19 mouse cellular contexts compared by ENCODE assay signal in the genomic region with DNA sequence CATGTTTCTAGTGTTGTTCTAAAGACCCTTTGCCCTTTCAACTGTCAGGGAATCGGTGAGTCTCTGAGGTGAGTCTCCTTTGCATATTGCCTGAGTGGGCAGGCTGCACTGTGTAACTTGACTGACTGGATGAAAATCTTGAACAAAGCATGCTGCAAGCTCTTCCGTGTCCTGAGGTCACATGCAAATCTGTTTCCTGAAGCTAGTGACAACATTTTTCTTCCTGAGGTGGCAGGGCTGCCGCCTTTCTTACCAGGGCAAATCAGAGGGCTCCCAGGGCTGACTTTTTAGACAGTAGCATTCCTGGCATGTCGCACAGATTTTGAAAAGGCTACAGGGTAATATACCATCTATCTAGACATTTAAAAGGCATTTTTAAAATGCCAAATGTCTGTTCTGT.
"Had no signal": no experiment of that assay in that cellular context is flagged by ENCODE, and none has a peak within 500 bp of the region (broad histone marks: within the 10 kb centered on the region; RNA-seq: fewer than 3 reads in every experiment).

No protein-coding gene starts in this region.

- H3K9me3 ChIP-seq: liver, embryonic 13.5 days; neural tube, embryonic 12.5 days had no signal

- H3K36me3 ChIP-seq: liver, embryonic 13.5 days; neural tube, embryonic 12.5 days had no signal

- H3K27me3 ChIP-seq: liver, embryonic 13.5 days; neural tube, embryonic 12.5 days had no signal

- H3K4me3 ChIP-seq: left cerebral cortex, adult 2 months; liver, embryonic 13.5 days; neural tube, embryonic 12.5 days had no signal

- DNase-seq: kidney, adult 9 months; kidney, postnatal 14 days; kidney, postnatal 4 days; layer of hippocampus, postnatal 36 days; liver, embryonic 13.5 days; lung, adult 2 months; lung, postnatal 14 days; lung, postnatal 4 days; midbrain, embryonic 14.5 days; right cerebral cortex, adult 18-20 months; right cerebral cortex, postnatal 14 days; right cerebral cortex, postnatal 4 days; thymus, adult 2 months; thymus, postnatal 14 days; thymus, postnatal 4 days had no signal

- H3K4me2 ChIP-seq: liver, embryonic 13.5 days; midbrain, embryonic 11.5 days; neural tube, embryonic 12.5 days had no signal

- H3K27ac ChIP-seq: left cerebral cortex, adult 2 months; liver, embryonic 13.5 days; neural tube, embryonic 12.5 days; stomach, postnatal 0 days had no signal

- H3K4me1 ChIP-seq: liver, embryonic 13.5 days had no signal

- H3K9ac ChIP-seq: liver, embryonic 13.5 days; neural tube, embryonic 12.5 days had no signal
